Mouse (Mus musculus): ENCODE measurements around the gene Rwdd3. TPM values are rescaled to one million over a fixed set of nuclear protein-coding genes. Genes with fewer than 3 reads are reported as not detected.
A peak's percentile ranks its signal among the peaks of the same experiment; 100 is the strongest.

The Rwdd3 gene
- polyA plus RNA-seq, 1 experiment from 2014 or later = 7.6 TPM

DNA sequence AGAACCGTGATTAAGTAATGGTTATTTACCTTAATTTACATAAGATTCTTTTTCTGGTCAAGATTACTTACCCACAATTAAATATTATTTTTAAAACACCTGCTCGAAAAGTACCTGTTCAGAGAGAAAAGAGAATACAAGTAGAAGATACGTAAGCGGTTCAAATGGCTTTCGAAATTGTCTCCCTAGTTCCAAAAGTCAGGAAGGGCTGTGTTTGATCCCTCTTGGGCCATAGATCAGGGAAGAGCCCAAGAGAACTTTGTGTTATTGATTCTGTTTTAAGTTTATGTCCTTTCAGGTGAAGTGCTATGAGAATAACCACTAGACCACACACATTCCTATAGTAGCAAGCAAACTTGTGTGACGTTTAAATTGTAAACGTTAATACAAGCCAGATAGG is 16.0 kb upstream of the Rwdd3 start:
- 92% methylated on average over 7 of the region's 7 CpGs for WGBS

DNA sequence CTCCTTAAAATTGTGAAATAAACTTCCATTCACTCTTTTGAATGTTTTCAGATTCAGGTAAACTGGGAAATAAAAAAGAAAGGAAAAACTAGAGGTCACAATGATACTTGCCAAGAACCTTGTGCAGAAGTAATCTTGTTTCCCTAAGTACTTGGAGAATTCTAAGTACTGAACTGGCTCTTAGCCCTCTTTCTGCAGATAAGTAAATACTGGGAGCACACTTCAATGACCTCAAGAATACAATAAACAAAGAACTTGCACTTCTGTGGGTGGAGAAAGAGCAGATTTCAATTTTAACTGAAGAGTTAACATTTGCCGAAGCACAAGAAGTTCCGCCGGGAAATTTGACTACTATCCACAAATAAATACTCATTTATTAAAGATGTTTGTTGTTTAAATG is 15.4 kb upstream of the Rwdd3 start:
- no peak for ATAC-seq (ENCODE audit: low read depth)
- Histone ChIP-seq H3K9me3 (ENCODE audit: control insufficient read depth, low read length) (no peaks in the 10 kb centered on the region), H3K27me3 (ENCODE audit: control insufficient read depth, insufficient read depth, low read length) (no peaks in the 10 kb centered on the region), H3K4me2 (ENCODE audit: low read depth, low read length) (no peak overlapping the region), H3K4me1 (ENCODE audit: control insufficient read depth, insufficient read depth, low read length) (no peaks in the 10 kb centered on the region), H3K4me3 (ENCODE audit: low read depth, low read length) (no peak overlapping the region), H3K27ac (ENCODE audit: low read depth, low read length) (no peak overlapping the region), H3K9ac (replicated peaks; ENCODE audit: low read depth, low read length) (no peak overlapping the region), H3K36me3 (ENCODE audit: control insufficient read depth, insufficient read depth, low read length) (no peaks in the 10 kb centered on the region)
- WGBS = 92% methylated on average over 3 of the region's 3 CpGs

More for the DNA sequence above, 16.0 kb upstream of the Rwdd3 start:
- H3K9ac ChIP-seq (replicated peaks; ENCODE audit: low read depth, low read length) = no peak overlapping the region
- H3K4me2 ChIP-seq (ENCODE audit: low read depth, low read length) = no peak overlapping the region
- H3K4me1 ChIP-seq (ENCODE audit: control insufficient read depth, insufficient read depth, low read length) = no peaks in the 10 kb centered on the region
- no peak for ATAC-seq (ENCODE audit: low read depth)
- no peaks in the 10 kb centered on the region for H3K36me3 ChIP-seq (ENCODE audit: control insufficient read depth, insufficient read depth, low read length)
- H3K4me3 ChIP-seq (ENCODE audit: low read depth, low read length) = no peak overlapping the region
- no peaks in the 10 kb centered on the region for H3K27me3 ChIP-seq (ENCODE audit: control insufficient read depth, insufficient read depth, low read length)
- no peak overlapping the region for H3K27ac ChIP-seq (ENCODE audit: low read depth, low read length)
- H3K9me3 ChIP-seq (ENCODE audit: control insufficient read depth, low read length) = no peaks in the 10 kb centered on the region

DNA sequence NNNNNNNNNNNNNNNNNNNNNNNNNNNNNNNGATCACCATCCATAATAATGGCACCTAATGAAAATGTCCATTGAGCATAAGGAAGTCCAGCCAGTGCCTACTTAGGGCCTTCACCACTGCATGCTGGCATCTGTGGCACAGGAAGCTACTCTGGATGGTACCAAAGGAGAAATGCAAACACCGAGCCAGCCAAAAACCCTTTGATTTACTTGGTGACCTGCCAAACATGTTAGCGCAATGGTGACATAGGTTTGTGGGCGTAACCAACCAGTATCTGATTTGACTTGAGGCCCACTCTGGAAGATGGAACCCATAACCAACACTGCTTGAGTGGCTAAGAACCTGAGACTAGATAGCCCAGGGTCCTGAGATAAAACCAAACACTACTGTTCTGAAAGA is 13.7 kb upstream of the Rwdd3 start:
- 93% methylated on average over 3 of the region's 3 CpGs for WGBS
- H3K27me3 ChIP-seq (ENCODE audit: control insufficient read depth, insufficient read depth, low read length) = no peaks in the 10 kb centered on the region
- no peak overlapping the region for H3K4me3 ChIP-seq (ENCODE audit: low read depth, low read length)
- no peak overlapping the region for H3K9ac ChIP-seq (replicated peaks; ENCODE audit: low read depth, low read length)
- H3K4me1 ChIP-seq (ENCODE audit: control insufficient read depth, insufficient read depth, low read length) = no peaks in the 10 kb centered on the region
- H3K27ac ChIP-seq (ENCODE audit: low read depth, low read length) = no peak overlapping the region
- no peak overlapping the region for H3K4me2 ChIP-seq (ENCODE audit: low read depth, low read length)
- H3K9me3 ChIP-seq (ENCODE audit: control insufficient read depth, low read length) = no peaks in the 10 kb centered on the region
- H3K36me3 ChIP-seq (ENCODE audit: control insufficient read depth, insufficient read depth, low read length) = no peaks in the 10 kb centered on the region
- no peak for ATAC-seq (ENCODE audit: low read depth)

DNA sequence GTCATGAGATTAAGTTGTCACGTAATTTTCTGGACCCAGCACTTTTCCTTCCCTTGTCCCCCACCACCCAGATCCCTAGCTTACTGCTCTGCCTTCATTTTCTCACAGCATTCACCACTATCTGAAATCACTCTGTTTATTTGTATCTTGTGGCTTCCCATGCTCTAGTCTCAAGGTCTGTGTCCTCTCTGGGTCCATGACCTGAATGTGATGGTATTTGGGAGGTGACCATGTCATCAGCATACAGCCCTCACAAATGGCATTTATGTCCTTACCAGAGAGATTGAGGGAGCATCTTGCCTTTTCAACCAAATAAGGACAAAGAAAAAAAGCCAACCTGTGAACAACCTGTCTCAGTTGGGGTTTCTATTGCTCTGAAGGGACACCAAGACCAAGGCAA is 4.5 kb upstream of the Rwdd3 start:
- 85% methylated on average over 1 of the region's 1 CpGs for WGBS
- ATAC-seq (ENCODE audit: low read depth) = no peak

DNA sequence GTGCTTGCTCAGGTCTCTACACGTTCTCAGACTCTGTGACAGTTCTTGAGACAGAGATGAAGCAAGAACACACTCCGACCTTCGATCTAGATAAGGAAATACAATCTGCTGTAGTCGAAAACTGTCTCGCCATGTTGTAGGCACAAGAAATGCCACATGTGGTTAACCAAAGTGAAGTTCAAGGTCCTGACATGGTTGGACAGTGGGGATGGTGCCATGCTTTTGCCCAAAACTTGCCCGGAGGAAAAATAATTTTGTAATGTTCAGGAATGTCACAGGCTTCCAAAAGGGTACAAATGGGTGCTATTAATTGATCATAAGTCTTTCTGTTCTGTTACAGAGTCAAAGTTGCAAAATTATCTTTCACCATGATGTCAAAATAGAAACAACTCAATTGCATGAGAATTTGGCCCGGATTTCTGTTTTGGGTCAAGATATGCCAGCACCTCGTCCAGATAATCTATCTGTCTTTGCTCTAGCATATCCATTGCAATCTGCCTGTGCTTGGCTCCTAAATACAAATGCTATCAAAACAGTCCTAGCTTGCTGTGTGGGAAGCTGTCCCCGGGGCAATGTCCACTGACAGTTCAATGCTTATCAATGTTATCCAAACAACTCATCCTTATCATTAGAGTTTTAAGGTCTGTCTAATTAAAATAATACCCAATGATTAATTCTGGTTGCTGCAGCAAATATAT is 2.9 kb upstream of the Rwdd3 start:
- no peak overlapping the region for H3K4me3 ChIP-seq (ENCODE audit: low read depth, low read length)
- 85% methylated on average over 9 of the region's 9 CpGs for WGBS
- H3K27ac ChIP-seq (ENCODE audit: low read depth, low read length) = no peak overlapping the region
- H3K9me3 ChIP-seq (ENCODE audit: control insufficient read depth, low read length) = no peaks in the 10 kb centered on the region
- H3K9ac ChIP-seq (replicated peaks; ENCODE audit: low read depth, low read length) = no peak overlapping the region
- H3K4me1 ChIP-seq (ENCODE audit: control insufficient read depth, insufficient read depth, low read length) = no peaks in the 10 kb centered on the region
- no peaks in the 10 kb centered on the region for H3K27me3 ChIP-seq (ENCODE audit: control insufficient read depth, insufficient read depth, low read length)
- no peak overlapping the region for H3K4me2 ChIP-seq (ENCODE audit: low read depth, low read length)
- ATAC-seq (ENCODE audit: low read depth) = no peak
- no peaks in the 10 kb centered on the region for H3K36me3 ChIP-seq (ENCODE audit: control insufficient read depth, insufficient read depth, low read length)

More for the DNA sequence above, 4.5 kb upstream of the Rwdd3 start:
- Histone ChIP-seq H3K27ac (ENCODE audit: low read depth, low read length) (no peak overlapping the region), H3K9ac (replicated peaks; ENCODE audit: low read depth, low read length) (no peak overlapping the region), H3K36me3 (ENCODE audit: control insufficient read depth, insufficient read depth, low read length) (no peaks in the 10 kb centered on the region), H3K4me2 (ENCODE audit: low read depth, low read length) (no peak overlapping the region), H3K27me3 (ENCODE audit: control insufficient read depth, insufficient read depth, low read length) (no peaks in the 10 kb centered on the region), H3K4me1 (ENCODE audit: control insufficient read depth, insufficient read depth, low read length) (no peaks in the 10 kb centered on the region), H3K4me3 (ENCODE audit: low read depth, low read length) (no peak overlapping the region), H3K9me3 (ENCODE audit: control insufficient read depth, low read length) (no peaks in the 10 kb centered on the region)

DNA sequence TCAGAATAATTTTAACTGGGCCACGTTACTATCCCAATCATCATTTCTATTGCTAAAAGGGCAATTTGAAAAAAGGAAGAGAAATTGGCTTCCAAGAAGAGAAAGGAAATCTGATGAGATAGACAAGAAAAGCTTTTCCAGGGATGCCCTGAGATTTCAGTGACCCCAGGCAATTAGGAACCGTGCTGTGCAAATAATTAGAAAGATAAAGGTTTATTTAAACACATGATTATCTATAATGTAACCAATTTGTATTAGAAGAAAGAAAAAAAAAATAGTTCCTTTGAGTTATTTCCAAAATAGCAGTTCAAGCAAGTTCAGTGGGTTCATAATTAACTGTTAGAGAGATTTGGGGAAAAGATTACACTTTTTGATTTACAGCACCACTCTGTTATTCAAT is 1.2 kb upstream of the Rwdd3 start:
- H3K27me3 ChIP-seq (ENCODE audit: control insufficient read depth, insufficient read depth, low read length) = no peaks in the 10 kb centered on the region
- H3K27ac ChIP-seq (ENCODE audit: low read depth, low read length) = no peak overlapping the region
- H3K4me3 ChIP-seq (ENCODE audit: low read depth, low read length) = no peak overlapping the region
- WGBS = 77% methylated on average over 2 of the region's 2 CpGs
- no peaks in the 10 kb centered on the region for H3K36me3 ChIP-seq (ENCODE audit: control insufficient read depth, insufficient read depth, low read length)
- H3K4me2 ChIP-seq (ENCODE audit: low read depth, low read length) = no peak overlapping the region
- H3K9ac ChIP-seq (replicated peaks; ENCODE audit: low read depth, low read length) = no peak overlapping the region
- H3K4me1 ChIP-seq (ENCODE audit: control insufficient read depth, insufficient read depth, low read length) = no peaks in the 10 kb centered on the region
- H3K9me3 ChIP-seq (ENCODE audit: control insufficient read depth, low read length) = no peaks in the 10 kb centered on the region
- ATAC-seq (ENCODE audit: low read depth) = no peak

DNA sequence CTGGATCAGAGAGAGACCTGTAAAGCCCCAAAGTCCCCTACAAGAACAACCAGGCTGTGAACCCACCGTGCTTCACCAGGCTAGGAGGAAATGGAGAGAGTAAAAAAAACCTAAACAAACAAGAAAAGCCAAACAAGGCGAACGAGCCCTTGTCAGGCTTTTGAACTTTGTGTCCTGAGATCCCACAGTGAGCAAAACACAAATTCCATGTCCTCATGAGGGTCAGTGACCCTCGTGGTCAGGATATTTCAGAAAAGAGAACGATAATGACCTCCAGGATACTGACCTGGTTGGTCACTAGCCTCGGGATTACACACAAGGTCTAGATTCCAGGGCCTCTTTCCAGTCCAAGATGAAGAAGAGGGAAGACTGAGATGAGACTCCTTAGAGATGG is 374 bp upstream of the Rwdd3 start:
- peak overlapping the region; percentile 58 for H3K4me3 ChIP-seq (ENCODE audit: low read depth, low read length)
- H3K27me3 ChIP-seq (ENCODE audit: control insufficient read depth, insufficient read depth, low read length) = no peaks in the 10 kb centered on the region
- no peaks in the 10 kb centered on the region for H3K4me1 ChIP-seq (ENCODE audit: control insufficient read depth, insufficient read depth, low read length)
- H3K27ac ChIP-seq (ENCODE audit: low read depth, low read length) = no peak overlapping the region
- H3K9ac ChIP-seq (replicated peaks; ENCODE audit: low read depth, low read length) = no peak overlapping the region
- H3K36me3 ChIP-seq (ENCODE audit: control insufficient read depth, insufficient read depth, low read length) = no peaks in the 10 kb centered on the region
- H3K9me3 ChIP-seq (ENCODE audit: control insufficient read depth, low read length) = no peaks in the 10 kb centered on the region
- 61% methylated on average over 6 of the region's 6 CpGs for WGBS
- ATAC-seq (ENCODE audit: low read depth) = 0 out of 2 replicates have a peak, but pooled peaks have one; percentile 15
- peak overlapping the region; percentile 74 for H3K4me2 ChIP-seq (ENCODE audit: low read depth, low read length)

DNA sequence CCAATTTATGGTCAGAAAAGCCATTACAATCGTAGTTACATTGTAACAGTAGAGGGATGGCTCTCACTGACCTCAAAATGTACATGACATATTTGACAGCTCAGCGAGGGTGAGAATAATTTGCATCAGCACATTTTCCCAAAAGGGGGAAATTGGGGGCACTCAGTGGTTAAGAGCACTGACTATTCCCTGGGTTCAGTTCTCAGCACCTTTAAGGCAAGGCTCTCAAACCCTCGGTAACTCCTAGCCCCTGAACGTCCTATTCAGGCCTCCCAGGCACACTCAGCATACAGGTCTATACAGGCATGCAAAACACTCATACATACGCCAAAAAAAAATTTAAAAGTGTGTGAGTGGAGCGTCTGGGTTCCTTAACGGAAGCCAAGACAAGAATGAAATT is 864 bp downstream of the Rwdd3 start:
- WGBS = 53% methylated on average over 7 of the region's 7 CpGs
- Histone ChIP-seq H3K36me3 (ENCODE audit: control insufficient read depth, insufficient read depth, low read length) (no peaks in the 10 kb centered on the region), H3K4me1 (ENCODE audit: control insufficient read depth, insufficient read depth, low read length) (no peaks in the 10 kb centered on the region), H3K9me3 (ENCODE audit: control insufficient read depth, low read length) (no peaks in the 10 kb centered on the region), H3K27ac (ENCODE audit: low read depth, low read length) (no peak overlapping the region), H3K4me2 (ENCODE audit: low read depth, low read length) (peak overlapping the region; percentile 74), H3K9ac (replicated peaks; ENCODE audit: low read depth, low read length) (no peak overlapping the region; the same call in 1 of the 2 replicates), H3K27me3 (ENCODE audit: control insufficient read depth, insufficient read depth, low read length) (no peaks in the 10 kb centered on the region), H3K4me3 (ENCODE audit: low read depth, low read length) (peak overlapping the region; percentile 58; the same call in 1 of the 2 replicates)
- ATAC-seq (ENCODE audit: low read depth) = peak; percentile 2; the same call in 1 of the 2 replicates

DNA sequence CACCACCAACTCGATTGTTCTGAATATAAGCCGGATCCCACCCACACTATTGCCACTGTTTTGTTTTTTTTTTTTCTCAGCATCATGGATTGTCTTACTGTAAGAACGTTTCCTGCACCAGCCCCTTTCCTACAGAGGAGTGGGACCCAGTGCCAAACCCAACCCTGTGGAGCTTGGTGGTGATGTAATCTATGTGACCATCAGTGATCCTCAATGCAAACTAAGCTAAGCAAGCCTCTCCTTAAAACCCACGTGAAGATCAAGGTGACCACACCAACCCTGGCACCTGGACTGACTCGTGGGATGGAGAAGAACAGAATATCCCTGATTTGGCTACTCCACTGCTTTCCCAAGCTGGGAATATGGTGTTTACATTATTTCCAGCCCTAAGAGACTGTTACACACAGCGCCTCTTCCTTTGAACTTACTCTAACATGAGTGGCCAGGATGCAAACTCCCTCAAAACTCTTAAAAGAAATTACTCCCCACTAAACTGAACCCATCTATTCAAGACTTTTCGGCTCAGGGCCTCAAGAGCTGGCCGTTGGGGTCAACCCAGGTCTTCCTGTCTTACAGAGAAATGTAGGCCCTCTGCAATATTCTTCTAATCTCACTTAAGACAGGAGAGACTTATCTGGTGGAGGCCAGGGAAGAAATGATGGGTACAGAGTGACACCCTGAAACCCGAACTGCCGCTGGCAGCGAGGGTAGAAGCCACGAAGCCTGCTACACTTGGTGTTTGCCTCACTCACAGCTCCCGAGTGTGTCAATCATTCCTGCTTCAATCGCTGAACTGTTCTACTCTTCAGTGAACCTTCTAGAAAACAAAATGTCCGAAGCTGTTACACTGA is 2.2 kb downstream of the Rwdd3 start:
- H3K9me3 ChIP-seq (ENCODE audit: control insufficient read depth, low read length) = no peaks in the 10 kb centered on the region
- no peak for ATAC-seq (ENCODE audit: low read depth)
- H3K9ac ChIP-seq (replicated peaks; ENCODE audit: low read depth, low read length) = no peak overlapping the region
- 72% methylated on average over 15 of the region's 15 CpGs for WGBS
- no peak overlapping the region for H3K27ac ChIP-seq (ENCODE audit: low read depth, low read length)
- no peak overlapping the region for H3K4me3 ChIP-seq (ENCODE audit: low read depth, low read length)
- H3K4me2 ChIP-seq (ENCODE audit: low read depth, low read length) = no peak overlapping the region
- H3K4me1 ChIP-seq (ENCODE audit: control insufficient read depth, insufficient read depth, low read length) = no peaks in the 10 kb centered on the region
- H3K36me3 ChIP-seq (ENCODE audit: control insufficient read depth, insufficient read depth, low read length) = no peaks in the 10 kb centered on the region
- H3K27me3 ChIP-seq (ENCODE audit: control insufficient read depth, insufficient read depth, low read length) = no peaks in the 10 kb centered on the region
